Mouse (Mus musculus) effector memory CD4-positive, alpha-beta T cell, adult 7 months (primary cell): ENCODE results near the gene Olfr319. TPM values are rescaled to one million over a fixed set of nuclear protein-coding genes. Genes with fewer than 3 reads are reported as not detected.

Source experiments
- polyA plus RNA-seq: library from polyadenylated mRNA; unstranded; fragments of 100-300 nt; shearing (Covaris generic); gene quantifications from one replicate; pipeline ENCODE4 v1.2.1, GENCODE M21; 2017

Gene Olfr319
- polyA plus RNA-seq, result not detected

GRCm38 (mm10) chr11:58698862-58699261, at the start of gene Olfr319:
TSS of gene Olfr319 (plus strand) at chr11:58699162.

GRCm38 (mm10) chr11:58658596-58658995, 40.4 kb upstream of the Olfr319 start, which contains the start of gene Olfr322:
TSS of gene Olfr322 (plus strand) at chr11:58658782.

GRCm38 (mm10) chr11:58680799-58681198, 18.2 kb upstream of the Olfr319 start, which contains the start of gene Olfr320:
TSS of gene Olfr320 (plus strand) at chr11:58681099.

GRCm38 (mm10) chr11:58723914-58724313, 25.0 kb downstream of the Olfr319 start, which contains the start of gene Olfr318:
TSS of gene Olfr318 (minus strand) at chr11:58724014.

GRCm38 (mm10) chr11:58738792-58739262, 39.9 kb downstream of the Olfr319 start, which contains the start of gene Olfr317:
TSS of gene Olfr317 (minus strand) at chr11:58739212.

GRCm38 (mm10) chr11:58752434-58752833, 53.5 kb downstream of the Olfr319 start, which contains the start of gene Olfr316:
TSS of gene Olfr316 (plus strand) at chr11:58752734.

Other genes with a start within 250 kb of the Olfr319 start
- gene Lypd9, start 246.2 kb upstream of the Olfr319 start, polyA plus RNA-seq, result not detected
- not detected for gene Olfr30, start 236.9 kb upstream of the Olfr319 start, polyA plus RNA-seq
- gene Olfr332, start 206.6 kb upstream of the Olfr319 start, polyA plus RNA-seq, result not detected
- not detected for gene Olfr331, start 196.6 kb upstream of the Olfr319 start, polyA plus RNA-seq
- 0.99 TPM for gene Olfr330, start 164.3 kb upstream of the Olfr319 start, polyA plus RNA-seq
- gene Olfr329-ps, start 152.7 kb upstream of the Olfr319 start, polyA plus RNA-seq, result not detected
- gene Olfr328, start 143.5 kb upstream of the Olfr319 start, polyA plus RNA-seq, result 0.18 TPM
- 0.37 TPM for gene Olfr224, start 128.6 kb upstream of the Olfr319 start, polyA plus RNA-seq
- gene Olfr325, start 121.4 kb upstream of the Olfr319 start, polyA plus RNA-seq, result not detected
- not detected for gene Olfr324, start 104.0 kb upstream of the Olfr319 start, polyA plus RNA-seq
- gene 2210407C18Rik, start 83.1 kb upstream of the Olfr319 start, polyA plus RNA-seq, result not detected
- gene Olfr323, start 68.7 kb upstream of the Olfr319 start, polyA plus RNA-seq, result not detected
- not detected for gene Trim58, start 58.7 kb upstream of the Olfr319 start, polyA plus RNA-seq
- gene Olfr322, start 40.4 kb upstream of the Olfr319 start, polyA plus RNA-seq, result not detected
- not detected for gene Olfr320, start 18.1 kb upstream of the Olfr319 start, polyA plus RNA-seq
- gene Olfr318, start 24.9 kb downstream of the Olfr319 start, polyA plus RNA-seq, result 0.18 TPM
- gene Olfr317, start 40.0 kb downstream of the Olfr319 start, polyA plus RNA-seq, result not detected
- 0.16 TPM for gene Olfr316, start 53.6 kb downstream of the Olfr319 start, polyA plus RNA-seq
- gene Olfr315, start 74.0 kb downstream of the Olfr319 start, polyA plus RNA-seq, result not detected
- gene Olfr314, start 83.8 kb downstream of the Olfr319 start, polyA plus RNA-seq, result 0.28 TPM
- gene Fam183b, start 102.8 kb downstream of the Olfr319 start, polyA plus RNA-seq, result not detected
- gene Olfr313, start 115.8 kb downstream of the Olfr319 start, polyA plus RNA-seq, result not detected
- gene Olfr312, start 130.1 kb downstream of the Olfr319 start, polyA plus RNA-seq, result 0.13 TPM
- 0.23 TPM for gene Olfr311, start 140.1 kb downstream of the Olfr319 start, polyA plus RNA-seq
- 2.9 TPM for gene Gm12258, start 148.0 kb downstream of the Olfr319 start, polyA plus RNA-seq
- 1.9 TPM for gene 2810021J22Rik, start 168.1 kb downstream of the Olfr319 start, polyA plus RNA-seq
- 1.5 TPM for gene Zfp39, start 205.1 kb downstream of the Olfr319 start, polyA plus RNA-seq
- 0.44 TPM for gene Btnl10, start 218.7 kb downstream of the Olfr319 start, polyA plus RNA-seq
- 201 TPM for gene Rnf187, start 239.8 kb downstream of the Olfr319 start, polyA plus RNA-seq
- gene Hist3h2ba, start 249.8 kb downstream of the Olfr319 start, polyA plus RNA-seq, result 11.9 TPM